Mouse (Mus musculus) layer of hippocampus, adult 11-12 months (tissue): ENCODE measurements around the gene D630045J12Rik.

ENCODE experiments used
- DNase-seq: peaks from one replicate; pipeline ENCODE4 v3.0.0; 2022; ENCODE audit warnings: low spot score

Gene D630045J12Rik

DNA sequence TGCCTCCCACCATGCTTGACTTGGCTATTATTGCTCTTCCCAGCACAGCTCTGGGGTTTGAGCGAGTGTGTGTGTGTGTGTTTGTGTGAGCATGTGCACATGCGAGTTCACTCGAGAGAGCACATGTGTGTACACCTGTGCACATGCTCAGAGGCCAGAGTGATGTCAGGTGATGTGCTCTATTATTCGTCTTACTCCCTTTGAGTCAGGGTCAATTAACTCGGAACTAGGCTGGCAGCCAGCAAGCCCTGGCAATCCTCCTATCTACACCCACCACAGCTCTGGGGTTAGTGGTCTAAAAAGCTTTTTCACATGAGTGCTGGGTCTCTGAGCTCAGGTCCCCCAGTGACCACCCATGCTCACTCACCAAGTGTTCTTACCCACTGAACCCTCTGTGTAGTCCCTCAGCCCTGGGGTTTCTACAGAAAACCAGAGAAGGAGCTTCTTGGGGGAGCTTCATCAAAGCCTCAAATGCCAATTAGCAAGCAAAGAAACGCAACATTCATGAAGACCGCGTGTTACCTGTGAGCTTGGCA is 11.4 kb downstream of the D630045J12Rik start:
- DNase-seq: no peak

DNA sequence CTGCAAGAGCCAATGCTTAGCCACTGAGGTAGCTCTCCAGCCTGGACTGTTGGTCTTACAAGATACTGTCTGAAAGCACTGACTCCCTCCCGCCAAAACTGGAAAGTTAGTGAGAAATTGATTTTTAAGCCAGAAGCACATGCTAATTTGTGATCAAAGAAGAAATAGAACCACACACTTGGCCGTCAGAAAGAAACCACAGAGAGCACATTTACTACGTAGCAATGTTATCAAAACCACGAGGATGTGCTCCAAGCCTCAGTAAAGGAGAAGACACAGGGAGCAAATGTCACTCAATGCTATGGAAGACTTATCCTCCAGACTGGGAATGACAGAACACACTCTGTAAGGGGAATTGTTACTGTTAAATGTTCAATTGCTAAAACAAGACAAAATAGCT is 12.3 kb downstream of the D630045J12Rik start:
- DNase-seq: no peak

DNA sequence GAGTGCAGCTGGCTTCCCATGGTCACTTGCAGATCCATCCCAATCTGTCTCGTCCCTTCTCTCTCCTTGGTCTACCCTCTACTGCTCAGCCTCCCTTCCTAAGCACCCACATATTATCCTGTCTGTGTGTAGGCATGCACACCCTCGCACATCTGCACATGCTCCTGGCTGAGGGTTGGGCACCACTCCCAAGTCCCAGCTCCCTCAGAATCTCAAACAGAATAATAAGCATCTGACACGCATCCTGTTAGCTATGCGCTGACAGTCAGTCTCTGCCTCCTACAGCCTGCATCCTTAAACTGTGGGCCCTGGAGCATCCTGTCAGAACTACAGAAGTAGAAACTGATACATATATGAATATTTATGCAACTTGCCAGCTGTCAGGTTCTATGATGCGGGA is 13.2 kb downstream of the D630045J12Rik start:
- peak; percentile 55 for DNase-seq

DNA sequence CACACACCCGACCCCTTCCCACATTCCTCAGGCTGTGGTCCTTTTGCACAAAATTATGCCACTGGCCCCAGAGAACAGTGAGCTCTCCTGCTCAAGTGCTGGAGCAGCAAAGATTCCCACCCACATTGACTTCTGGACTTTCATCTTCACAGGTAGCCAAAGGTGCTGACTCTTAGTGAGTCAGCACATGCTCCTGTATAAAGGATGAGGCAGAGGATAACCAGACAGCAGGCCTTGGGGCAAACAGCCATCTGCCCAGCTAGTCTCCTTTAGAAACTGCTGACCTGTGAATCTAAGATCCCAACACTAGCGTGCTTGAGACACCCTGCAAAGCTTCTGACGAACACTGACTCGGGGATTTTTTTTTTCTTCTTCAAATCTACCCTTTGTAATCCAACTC is 15.4 kb downstream of the D630045J12Rik start:
- DNase-seq: no peak

DNA sequence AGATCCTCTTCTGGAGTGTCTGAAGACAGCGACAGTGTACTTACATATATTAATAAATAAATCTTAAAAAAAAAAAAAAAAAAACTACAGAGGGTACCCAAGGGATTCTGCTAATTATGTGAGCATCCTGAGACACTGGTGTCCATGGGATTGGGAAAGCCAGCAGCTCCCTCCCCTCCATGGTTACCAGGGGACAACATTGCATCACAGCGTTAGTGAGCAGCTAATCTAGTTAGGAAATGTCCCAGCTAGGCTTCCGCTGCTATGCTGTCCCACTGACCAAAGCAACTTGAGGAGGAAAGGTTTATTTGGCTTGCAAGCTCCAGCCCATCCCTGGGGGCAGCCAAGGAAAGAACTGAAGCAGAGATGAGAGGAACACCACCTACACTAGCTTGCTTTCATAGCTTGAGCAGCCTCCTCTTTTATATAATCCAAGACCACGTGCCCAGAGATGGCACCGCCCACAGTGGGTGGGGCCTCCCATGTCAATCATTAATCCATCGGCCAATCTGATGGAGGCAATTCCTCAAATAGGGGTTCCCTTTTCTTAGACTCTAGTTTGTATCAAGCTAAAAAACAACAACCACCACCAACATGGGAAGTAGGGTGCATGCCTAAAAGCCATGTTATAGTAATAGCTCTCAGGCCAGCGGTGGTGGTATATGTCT is 17.7 kb downstream of the D630045J12Rik start:
- no peak for DNase-seq

DNA sequence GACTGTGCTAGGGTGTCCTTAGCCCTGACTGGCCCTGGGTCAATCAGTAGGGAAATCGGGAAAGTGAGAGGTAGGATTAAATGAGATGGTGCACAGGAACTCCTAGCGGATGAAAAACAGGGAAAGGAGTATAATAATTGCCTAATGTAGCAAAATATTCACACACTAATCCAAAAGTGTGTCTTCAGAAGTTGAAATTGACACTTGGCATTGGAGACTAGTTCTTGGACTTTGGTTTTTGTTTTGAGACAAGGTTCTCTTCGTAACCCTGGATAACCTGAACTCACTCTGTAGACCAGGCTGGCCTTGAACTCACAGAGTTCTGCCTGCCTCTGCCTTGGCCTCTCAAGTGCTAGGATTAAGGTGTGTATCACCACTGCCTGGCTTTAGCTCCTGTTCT is 20.0 kb downstream of the D630045J12Rik start:
- DNase-seq: no peak

DNA sequence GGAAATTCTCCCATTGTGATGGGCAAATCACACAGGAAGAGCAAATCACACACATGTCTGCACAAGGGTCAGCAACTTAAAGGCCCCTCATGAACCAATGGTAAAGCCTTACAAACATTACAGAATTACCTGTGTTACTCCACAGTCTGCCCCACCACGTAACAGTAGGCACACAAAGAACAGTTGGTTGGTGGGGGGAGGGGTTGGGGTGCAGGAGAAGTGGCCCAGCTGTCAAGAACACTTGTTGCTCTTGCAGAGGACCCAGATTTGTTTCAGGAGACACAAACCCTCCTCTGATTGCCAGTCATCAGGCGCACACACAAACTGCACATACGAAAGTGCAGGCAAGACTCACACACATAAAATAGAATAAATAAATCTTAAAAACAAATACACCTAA is 20.9 kb downstream of the D630045J12Rik start:
- no peak for DNase-seq

DNA sequence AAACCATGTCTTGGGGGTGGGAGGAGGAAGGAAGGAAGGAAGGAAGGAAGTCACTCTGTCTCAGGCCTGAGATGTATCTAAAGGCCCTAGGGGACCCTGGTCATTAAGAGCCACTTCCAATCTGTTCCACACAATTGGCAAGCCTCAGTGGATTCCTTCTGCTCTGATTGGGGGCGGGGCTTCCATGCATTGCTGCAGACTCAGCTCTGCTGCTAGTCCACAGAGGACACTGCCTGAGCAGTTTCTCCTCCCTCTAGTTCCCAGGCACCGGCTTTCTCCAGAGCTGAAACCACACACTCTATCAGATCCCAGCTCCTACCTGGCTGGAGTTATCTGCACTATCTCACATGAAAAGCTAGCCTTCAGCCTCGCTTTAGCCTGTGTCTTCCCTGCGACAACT is 21.8 kb downstream of the D630045J12Rik start:
- no peak for DNase-seq

DNA sequence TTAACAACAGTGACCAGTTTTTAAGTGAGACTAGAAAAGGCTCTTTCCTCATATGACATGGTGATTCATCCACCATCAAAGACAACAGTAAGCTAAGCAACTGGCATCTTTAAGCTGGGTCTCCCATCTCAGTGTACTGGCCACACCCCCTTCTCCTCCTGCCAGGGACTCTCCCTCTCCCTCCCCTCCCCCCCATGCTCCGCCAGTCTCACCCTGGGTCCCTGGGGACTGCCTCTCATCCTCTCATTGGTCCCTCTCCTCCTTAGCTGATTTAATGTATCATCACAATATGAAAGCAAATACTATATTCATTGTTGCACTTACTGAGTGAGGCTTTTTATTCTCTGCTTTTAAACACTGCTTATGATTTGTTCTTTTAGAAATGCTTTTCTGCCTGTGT is 29.7 kb downstream of the D630045J12Rik start:
- DNase-seq: no peak

DNA sequence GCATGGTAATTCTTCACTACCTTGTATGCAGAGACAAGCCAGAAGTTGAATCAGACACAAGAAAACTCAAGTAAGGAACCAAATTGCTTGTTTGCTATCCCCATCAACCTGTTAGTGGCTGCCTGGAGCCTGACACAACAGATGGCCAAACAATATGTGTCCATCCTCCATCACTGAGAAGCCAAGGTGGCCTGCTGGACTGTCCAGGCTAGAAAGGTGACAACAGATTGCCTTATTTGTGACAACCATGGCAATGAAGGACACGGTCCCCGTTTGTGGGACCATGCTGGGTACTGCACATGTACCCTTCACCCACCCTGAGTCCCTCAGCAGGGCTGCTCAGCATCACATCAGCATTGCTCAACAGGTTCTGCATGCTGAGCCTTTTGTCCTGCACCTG is 34.5 kb downstream of the D630045J12Rik start:
- no peak for DNase-seq

DNA sequence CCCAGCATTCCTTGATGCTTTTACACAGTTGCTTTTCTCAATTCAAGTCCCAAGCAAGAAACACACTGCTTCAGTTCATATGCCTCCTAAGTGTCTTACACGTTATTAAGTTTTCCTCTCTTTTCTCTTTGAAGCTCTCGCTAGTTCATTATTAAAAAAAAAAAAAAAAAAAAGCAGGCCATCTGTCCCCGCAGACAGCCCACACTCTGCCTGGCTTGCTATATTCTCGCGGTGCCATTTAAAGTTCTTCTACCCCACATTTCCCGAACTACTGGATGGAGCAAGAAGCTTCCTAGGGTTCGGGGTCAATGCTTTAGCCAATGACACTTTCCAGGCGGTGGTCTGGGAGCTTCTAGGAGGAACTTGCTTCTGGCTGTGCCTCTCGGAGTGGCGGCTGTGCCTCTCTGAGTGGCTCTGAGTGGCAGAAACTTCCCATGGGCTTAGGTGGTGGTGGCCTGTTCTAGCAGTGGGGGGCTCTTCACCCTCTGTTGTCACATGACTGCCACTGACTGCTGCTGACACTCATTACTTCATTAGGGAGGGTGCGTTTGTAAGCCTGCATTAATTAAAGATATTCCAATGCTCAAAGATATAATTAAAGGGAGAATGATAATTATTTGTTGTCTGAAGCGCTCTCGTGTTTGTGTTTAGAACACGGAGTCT is 38.2 kb downstream of the D630045J12Rik start:
- DNase-seq: no peak

DNA sequence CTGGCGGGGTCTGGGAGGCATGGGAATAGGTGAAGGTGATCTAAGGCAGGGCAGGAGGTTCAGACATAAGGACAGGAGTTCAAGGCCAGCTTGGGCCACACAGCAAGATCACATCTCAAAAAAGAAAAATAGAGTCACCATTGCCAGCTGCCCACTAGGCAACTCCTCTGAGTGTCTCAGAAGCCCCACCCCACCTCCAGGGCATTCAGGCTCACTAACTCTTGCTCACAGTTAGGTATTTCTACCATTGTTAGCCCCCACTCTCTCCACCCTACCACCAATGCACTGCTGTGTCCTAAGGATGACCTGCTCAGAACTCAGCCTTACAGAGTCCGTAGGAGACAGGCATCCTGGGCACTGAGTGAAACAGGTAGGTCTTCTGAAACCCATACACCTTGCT is 46.2 kb downstream of the D630045J12Rik start:
- no peak for DNase-seq

DNA sequence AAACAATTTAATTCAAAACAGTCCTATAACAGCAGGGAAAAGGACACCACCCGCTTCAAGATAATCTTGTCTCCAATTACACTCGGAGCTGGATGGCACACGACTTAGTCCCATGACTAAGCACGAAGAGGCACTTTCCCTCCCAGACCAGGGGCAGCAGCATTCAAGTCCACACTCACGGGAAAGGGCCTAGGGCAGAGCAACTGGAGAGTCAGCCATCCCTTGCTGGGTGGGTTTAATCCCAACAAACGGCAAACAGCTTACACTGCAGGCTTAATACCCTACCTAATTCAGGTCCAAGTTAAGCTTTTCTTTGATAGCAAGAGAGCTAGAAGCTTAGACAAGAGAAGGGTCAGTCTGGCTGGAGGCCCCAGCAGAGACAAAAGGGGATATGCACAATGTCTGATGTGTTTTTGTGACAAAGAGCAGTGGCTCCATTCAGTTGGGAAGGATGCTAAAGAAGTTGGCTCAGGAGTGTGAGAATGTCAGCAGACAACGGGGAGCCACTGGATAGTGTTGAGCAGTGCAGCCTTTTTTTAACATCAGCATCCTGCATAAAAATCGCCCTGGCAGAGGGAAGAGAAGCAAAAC is 46.8 kb downstream of the D630045J12Rik start:
- DNase-seq: no peak

DNA sequence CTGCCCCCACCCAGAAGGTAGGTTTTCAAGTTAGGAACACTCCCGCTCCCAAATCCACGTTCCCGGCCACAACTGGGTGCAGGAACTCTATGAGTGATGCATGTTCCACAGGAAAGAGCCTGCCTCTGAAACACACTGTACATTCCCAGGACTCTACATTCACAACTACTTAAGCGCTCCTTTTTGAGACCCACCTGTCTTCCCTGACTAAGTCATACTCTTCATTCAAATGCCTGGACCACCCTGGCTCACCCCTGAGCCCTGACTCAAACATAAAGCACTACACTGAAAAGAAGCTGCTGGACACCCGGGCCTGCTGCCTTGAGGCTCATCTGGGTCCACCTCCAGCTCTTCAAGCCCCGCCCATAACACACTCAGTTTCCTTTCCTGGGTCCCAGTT is 48.4 kb downstream of the D630045J12Rik start:
- DNase-seq: no peak

DNA sequence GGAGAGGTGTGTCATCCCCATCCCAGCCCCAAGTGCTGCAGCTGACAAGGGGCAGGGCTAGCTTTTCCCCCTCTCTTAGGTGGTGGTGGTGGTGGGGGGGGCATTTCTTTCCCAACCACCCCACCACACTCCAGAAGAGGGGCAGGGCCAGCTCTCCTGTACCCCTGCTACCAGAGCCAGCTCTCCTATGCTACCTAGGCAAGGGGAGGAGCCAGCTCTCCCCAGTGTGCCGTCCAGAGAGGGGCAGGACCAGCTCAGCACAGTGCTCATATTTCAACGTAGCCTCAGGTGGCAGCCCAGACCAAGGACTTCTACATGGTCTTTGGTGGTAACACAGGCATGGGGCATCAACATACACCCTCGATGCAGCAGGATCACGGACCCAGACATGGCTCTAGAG is 50.0 kb downstream of the D630045J12Rik start:
- no peak for DNase-seq

DNA sequence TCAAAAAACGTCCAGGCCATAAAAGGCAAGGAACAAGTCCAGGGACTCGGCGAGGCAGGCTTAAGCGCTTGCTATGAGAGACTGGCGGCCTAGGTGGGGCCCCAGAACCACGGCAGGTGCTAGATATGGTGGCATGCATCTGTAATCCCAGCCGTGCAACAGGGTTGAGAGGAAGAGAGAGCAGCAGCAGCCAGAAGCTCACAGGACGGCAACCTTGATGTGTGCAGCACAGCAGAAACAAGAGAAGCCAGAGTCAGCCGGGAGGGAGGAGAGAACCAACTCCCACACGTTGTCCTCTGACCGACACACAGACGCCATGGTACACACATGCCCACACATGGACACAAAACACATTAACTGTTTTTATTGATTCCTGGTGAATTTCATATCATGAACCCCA is 51.0 kb downstream of the D630045J12Rik start:
- DNase-seq: no peak

DNA sequence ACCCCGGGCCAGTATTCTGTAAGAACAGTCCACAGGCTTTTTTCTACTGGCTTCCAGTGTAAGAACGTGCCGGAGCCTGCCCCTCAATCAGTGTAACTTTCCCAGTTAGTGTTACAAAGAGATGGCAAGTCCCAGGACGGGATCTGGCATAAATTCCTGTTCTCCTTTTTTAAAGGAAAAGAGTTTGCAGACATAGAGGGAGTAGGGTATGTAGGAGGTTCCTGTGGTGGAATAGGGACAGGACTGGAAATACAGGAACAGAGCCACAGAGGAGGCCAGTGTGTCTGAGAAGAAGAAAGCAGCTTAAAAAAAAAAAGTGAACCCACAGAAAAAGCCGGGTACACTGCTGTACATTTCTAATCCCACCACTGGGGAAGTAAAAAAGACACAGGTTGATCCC is 52.3 kb downstream of the D630045J12Rik start:
- no peak for DNase-seq

DNA sequence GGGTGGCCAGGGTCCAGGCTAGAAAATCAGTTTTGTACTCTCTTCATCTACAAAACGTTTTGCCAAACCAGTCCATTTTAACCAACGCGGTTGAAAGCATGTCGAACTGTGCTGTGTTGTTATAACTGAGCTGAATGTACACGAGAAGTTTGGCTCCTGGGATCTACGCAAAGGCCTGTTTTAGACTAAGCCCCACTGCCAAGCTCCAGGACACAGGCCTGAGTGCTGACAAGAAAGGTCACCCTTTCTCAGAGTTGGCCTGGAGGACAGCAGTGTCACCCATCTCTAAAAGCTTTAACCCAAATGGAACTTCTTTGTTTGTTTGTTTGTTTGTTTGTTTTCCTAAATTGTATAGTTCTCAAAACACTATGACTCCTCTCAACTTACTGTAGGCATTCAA is 54.2 kb downstream of the D630045J12Rik start:
- DNase-seq: no peak

DNA sequence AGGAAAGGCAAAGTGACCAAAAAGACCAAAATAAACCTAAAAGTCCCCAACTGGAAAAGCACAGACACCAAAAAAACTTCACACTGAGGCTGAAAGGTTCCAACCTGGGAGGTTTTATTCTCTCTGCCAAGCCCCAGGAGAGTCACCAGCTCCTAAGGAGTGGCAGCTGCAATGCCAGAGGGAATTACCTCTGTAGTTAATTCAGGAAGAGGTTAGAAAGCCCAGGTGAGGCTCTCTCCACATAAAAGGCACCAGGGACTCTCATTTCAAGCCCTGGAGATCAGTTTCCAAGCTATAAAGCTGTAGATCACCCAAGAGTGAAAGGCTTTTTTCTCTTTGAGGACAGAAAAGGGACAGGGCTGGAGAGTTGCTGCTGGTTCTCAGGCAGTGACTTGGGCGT is 55.1 kb downstream of the D630045J12Rik start:
- no peak for DNase-seq

DNA sequence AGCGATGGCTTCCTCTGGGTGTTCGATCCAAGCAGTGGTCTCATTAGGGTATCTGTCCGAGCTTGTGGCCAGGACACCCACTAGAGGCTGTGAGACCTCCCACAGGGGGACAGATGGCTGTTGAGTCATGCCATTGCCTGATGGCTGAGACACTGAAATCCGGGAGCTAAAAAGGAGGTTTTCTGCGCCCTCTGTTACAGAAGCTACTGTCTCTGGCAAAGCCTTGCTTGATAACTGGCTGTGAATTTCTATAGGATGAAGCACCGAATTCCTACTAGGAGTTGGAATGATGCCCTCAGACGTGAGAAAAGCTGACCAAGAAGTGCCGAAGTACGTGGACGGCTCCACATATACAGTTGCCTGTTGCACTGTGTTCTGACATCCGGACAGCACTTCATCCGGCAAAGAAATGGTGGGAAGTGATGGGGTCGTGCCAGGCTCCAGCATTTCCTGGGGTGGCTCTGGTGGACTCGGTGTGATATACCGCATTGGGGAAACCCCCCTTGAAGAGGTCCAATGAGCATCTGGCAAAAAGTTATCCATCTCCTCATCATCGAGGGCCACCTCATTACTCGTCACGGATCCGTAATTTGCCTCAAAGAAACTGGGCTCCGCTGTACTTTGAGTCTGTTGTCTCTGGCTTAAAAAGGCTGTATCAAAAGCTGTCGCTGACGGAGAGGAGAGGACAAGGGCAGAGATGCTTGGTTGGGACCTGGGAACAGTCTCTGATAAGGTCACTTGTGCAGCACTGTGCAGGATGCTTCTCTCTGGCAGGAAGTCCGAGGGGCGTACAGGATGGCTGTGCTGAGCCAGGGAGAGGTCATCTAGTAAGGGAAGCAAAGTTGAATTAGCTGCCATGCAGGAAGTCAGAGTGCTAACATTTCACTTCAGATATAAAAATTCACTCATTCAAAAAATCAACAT is 57.3 kb downstream of the D630045J12Rik start:
- DNase-seq: peak; percentile 35

DNA sequence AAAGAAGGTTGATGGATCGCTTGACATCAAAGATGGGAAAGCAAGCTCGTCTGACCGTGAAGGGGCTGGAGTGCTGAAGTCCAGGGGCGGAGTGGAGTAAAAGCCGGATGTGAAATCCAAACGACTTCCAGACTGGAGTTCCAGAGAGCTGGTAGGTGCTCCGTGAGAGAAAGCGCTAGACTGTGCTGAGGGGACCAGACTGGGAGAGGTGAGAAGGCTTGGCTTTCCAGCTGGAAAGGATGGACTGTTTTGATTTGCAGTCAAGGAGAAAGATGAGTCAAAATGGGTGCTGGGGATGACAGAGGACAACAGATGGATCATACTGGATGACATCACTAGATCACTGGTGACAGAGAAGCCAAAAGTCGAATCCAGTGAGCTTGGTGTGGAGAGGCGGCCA is 58.5 kb downstream of the D630045J12Rik start:
- no peak for DNase-seq

DNA sequence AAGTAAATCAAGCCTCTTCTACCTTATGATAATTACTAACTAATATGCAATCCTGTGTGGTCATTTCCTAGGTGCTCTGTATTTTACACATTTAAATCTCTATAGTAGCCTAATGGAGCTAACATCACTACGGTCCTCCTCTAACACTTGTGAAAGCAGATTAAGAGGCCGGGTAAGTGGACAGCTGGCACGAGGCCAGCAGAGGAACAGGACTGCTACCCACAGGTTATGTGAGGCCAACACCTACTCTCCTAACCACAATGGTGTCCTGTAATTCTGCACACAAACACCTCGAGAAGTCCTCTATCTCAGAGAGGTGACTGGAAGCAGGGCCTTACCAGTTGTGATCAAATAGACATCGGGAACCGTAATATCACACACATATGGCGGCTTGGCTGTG is 59.8 kb downstream of the D630045J12Rik start:
- no peak for DNase-seq
